20 mouse cellular contexts compared by ENCODE assay signal in the genomic region with DNA sequence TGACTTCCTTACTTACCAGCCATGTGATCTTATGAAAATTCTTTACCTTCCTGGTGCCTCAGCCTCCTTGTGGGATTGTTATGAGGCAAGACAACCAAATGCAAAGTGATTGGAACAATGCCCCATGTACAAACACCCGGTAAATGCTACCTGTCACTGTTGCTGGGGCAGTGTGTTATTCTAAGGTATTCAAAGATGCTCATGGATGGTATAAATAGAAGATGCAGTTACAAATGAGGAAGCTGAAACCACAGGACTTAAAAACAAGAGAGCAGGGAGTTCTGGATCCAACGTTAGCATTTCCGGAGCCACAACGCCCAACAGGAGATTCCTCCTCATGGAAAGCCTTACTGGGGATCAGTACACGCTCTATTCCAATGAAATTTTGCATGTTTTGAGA.
"Had no signal": no experiment of that assay in that cellular context is flagged by ENCODE, and none has a peak within 500 bp of the region (broad histone marks: within the 10 kb centered on the region; RNA-seq: fewer than 3 reads in every experiment).

No protein-coding gene starts in this region.

- H3K27me3 ChIP-seq: liver, embryonic 13.5 days; liver, embryonic 15.5 days; midbrain, embryonic 12.5 days; neural tube, embryonic 13.5 days; neural tube, embryonic 15.5 days; stomach, embryonic 15.5 days had no signal

- H3K4me1 ChIP-seq: liver, embryonic 13.5 days; liver, embryonic 15.5 days; midbrain, embryonic 10.5 days; midbrain, embryonic 12.5 days; neural tube, embryonic 13.5 days; neural tube, embryonic 15.5 days; stomach, embryonic 15.5 days had no signal

- ATAC-seq: liver, postnatal 0 days; midbrain, embryonic 16.5 days had no signal

- DNase-seq: liver, embryonic 13.5 days; liver, postnatal 0 days; lung, embryonic 14.5 days; lung, postnatal 10 days; lung, postnatal 4 days; midbrain, embryonic 14.5 days; right cerebral cortex, adult 18-20 months; right cerebral cortex, postnatal 25 days; right cerebral cortex, postnatal 4 days; thymus, adult 2 months; thymus, postnatal 25 days; thymus, postnatal 4 days had no signal

- H3K4me3 ChIP-seq: liver, embryonic 13.5 days; liver, embryonic 15.5 days; midbrain, embryonic 10.5 days; midbrain, embryonic 12.5 days; myocyte; neural tube, embryonic 13.5 days; neural tube, embryonic 15.5 days; stomach, embryonic 15.5 days had no signal

- H3K36me3 ChIP-seq: liver, embryonic 13.5 days; liver, embryonic 15.5 days; midbrain, embryonic 10.5 days; midbrain, embryonic 12.5 days; neural tube, embryonic 13.5 days; neural tube, embryonic 15.5 days; stomach, embryonic 15.5 days had no signal
